Mouse (Mus musculus): ENCODE results near the gene Wnt10a. TPM values are rescaled to one million over a fixed set of nuclear protein-coding genes. Genes with fewer than 3 reads are reported as not detected.

Wnt10a gene
- polyA plus RNA-seq, 1 experiment from 2014 or later = 9.0 TPM

DNA sequence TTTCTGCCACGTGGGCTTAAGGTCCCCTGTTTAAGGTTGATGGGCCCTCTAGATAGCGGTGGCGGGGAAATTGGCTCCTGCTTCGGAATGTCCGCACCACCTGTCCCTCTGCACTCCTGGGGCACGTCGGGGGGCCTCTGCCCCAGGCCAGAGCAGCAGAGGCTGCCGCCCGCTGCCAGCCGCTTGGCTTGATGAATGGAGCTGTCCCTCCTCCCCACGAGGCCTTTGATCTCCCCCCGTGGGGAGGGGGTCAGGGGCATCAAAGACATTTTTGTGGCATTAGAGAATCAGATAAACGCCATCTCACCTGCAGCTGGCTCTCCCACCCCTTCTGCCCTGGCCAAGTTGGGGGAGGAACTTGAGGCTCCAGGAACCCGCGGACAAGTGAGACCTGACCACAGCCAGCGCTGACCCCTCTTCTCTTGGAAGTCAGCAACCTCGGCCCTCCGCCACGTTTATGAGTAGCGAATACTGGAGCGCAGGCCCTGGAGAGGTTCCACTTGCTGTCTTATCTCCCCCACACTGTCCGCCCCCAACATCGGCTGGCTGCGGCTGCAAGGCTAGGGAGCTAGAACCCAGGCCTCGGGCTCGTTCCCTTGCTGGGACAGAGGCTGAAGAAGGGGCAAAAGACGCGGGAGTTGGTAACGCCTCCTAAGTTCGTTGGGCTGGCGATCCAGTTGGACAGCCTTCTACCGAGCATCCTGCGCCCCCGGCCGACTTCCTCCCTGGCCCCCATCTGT lies 20.4 kb upstream of the Wnt10a start:
- ATAC-seq (ENCODE audit: insufficient number of reproducible peaks, low FRiP score, low TSS enrichment, low read depth) = no peak

DNA sequence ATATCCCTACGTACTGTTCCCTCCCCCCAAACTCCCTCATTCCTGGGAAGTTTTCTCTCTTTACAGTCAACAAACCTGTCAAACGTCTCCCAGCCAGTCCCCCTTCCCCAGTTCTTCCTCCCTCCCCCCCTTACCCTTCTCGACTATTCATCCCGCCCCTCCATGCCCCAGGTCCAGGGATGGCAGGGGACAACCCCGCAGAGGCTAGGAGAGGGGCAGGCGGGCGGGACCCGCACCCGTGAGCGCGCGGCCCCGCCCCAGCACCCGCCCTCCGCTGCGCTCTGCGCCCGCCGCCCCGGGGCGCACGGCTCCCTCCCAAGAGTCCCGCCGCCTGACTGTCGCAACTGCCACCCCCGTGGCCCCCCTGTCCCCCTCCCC lies 19.9 kb upstream of the Wnt10a start:
- H3K9ac ChIP-seq = peak overlapping the region; percentile 41; the same call in 1 of the 2 replicates
- H3K27ac ChIP-seq = no peak overlapping the region
- no peaks in the 10 kb centered on the region for H3K9me3 ChIP-seq
- 0 out of 2 replicates have a peak, but pooled peaks have one; percentile 9 for ATAC-seq (ENCODE audit: insufficient number of reproducible peaks, low FRiP score, low TSS enrichment, low read depth)
- H3K4me1 ChIP-seq = peaks cover 41% of the 10 kb centered on the region
- no peaks in the 10 kb centered on the region for H3K36me3 ChIP-seq
- H3K4me3 ChIP-seq = peak overlapping the region; percentile 50
- WGBS = 1% methylated on average over 12 of the region's 26 CpGs
- peaks cover 76% of the 10 kb centered on the region for H3K27me3 ChIP-seq
- peak overlapping the region; percentile 91 for H3K4me2 ChIP-seq

More for the DNA sequence above, 20.4 kb upstream of the Wnt10a start:
- Histone ChIP-seq H3K27me3 (peaks cover 70% of the 10 kb centered on the region), H3K4me1 (peaks cover 41% of the 10 kb centered on the region), H3K4me2 (peak overlapping the region; percentile 91), H3K27ac (peak overlapping the region; percentile 24; the same call in 1 of the 2 replicates), H3K9me3 (no peaks in the 10 kb centered on the region), H3K36me3 (no peaks in the 10 kb centered on the region), H3K4me3 (peak overlapping the region; percentile 50), H3K9ac (no peak overlapping the region)
- WGBS = 3% methylated on average over 35 of the region's 35 CpGs

DNA sequence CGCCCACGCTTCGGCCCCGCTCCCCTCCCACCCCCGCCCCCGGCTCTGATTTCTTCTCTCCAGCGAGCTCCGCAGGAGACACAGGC lies 19.6 kb upstream of the Wnt10a start, which contains the start of gene Wnt6:
Wnt6 (plus strand) TSS at position 48 of the 86 bp plus-strand sequence.
- no peaks in the 10 kb centered on the region for H3K36me3 ChIP-seq
- peak within 1 kb of the TSS; percentile 59; the same call in 1 of the 2 replicates for H3K27ac ChIP-seq
- peak within 1 kb of the TSS; percentile 50 for H3K4me3 ChIP-seq
- H3K9me3 ChIP-seq = no peaks in the 10 kb centered on the region
- H3K27me3 ChIP-seq = peaks cover 77% of the 10 kb centered on the region
- no peak for ATAC-seq (ENCODE audit: insufficient number of reproducible peaks, low FRiP score, low TSS enrichment, low read depth)
- H3K4me1 ChIP-seq = peaks cover 41% of the 10 kb centered on the region
- WGBS = 6% methylated on average over 3 of the region's 8 CpGs
- peak within 1 kb of the TSS; percentile 41 for H3K9ac ChIP-seq
- peak within 1 kb of the TSS; percentile 91 for H3K4me2 ChIP-seq

DNA sequence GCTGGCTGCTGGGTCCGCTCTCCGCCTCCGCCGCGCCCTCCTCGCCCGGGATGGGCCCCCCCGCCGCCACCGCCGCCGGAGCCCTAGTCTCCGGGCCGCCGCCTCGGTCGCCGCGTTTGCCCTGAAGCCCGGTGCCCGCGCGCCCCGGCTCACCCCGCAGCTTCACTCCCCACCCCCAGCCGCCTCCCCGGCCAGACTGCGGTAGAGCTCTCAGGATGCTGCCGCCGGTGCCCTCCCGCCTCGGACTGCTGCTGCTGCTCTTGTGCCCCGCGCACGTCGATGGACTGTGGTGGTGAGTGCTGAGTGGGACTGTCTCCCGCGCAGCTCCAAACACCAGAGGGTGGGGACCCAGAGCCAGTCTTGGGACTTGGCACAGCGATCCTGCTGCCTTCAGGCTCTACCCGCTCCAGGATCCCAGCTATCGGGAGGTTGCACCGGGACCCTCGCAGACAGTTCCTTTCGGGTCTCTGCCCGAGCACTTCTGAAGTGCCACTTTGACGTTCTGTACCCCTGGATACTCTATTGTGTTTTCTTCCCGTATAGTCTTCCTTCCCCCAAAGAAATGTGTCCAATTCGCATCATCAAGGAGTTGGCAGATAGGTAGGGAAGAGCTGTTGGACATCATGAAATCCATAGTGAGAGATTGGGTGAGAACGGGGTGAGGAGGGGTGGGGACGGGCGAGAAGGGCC lies 19.2 kb upstream of the Wnt10a start:
- no peak for ATAC-seq (ENCODE audit: insufficient number of reproducible peaks, low FRiP score, low TSS enrichment, low read depth)
- H3K27ac ChIP-seq = peak overlapping the region; percentile 59; the same call in 1 of the 2 replicates
- peak overlapping the region; percentile 50 for H3K4me3 ChIP-seq
- H3K36me3 ChIP-seq = no peaks in the 10 kb centered on the region
- H3K4me1 ChIP-seq = peaks cover 41% of the 10 kb centered on the region
- peak overlapping the region; percentile 91 for H3K4me2 ChIP-seq
- H3K9me3 ChIP-seq = no peaks in the 10 kb centered on the region
- peak overlapping the region; percentile 41 for H3K9ac ChIP-seq
- H3K27me3 ChIP-seq = peaks cover 78% of the 10 kb centered on the region
- under 1% methylated on average over 33 of the region's 51 CpGs for WGBS

DNA sequence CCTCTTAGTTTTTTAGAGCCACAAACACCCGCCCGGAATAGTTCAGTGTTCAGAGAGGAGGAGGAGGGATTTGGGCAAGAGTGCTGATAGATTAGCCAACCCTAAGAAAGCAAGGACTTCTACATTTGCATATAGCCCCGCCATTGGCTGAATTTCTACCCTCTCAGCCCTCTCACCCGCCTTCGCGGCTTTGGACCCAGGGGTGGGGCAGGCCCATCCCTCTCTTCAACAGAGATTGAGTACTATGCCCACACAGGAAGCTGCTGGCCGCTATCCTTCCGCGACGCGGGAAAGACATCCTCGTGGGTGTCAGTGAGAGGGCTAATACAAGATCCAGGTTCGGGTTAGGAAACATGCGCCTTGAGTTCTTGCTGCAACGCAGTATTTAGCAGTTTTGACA lies 18.2 kb upstream of the Wnt10a start:
- H3K4me2 ChIP-seq = peak overlapping the region; percentile 91
- no peaks in the 10 kb centered on the region for H3K9me3 ChIP-seq
- no peak overlapping the region for H3K27ac ChIP-seq
- no peak overlapping the region for H3K9ac ChIP-seq
- H3K4me3 ChIP-seq = peak overlapping the region; percentile 50
- peaks cover 41% of the 10 kb centered on the region for H3K4me1 ChIP-seq
- WGBS = under 1% methylated on average over 15 of the region's 15 CpGs
- no peaks in the 10 kb centered on the region for H3K36me3 ChIP-seq
- peak; percentile 87 for ATAC-seq (ENCODE audit: insufficient number of reproducible peaks, low FRiP score, low TSS enrichment, low read depth)
- peaks cover 87% of the 10 kb centered on the region for H3K27me3 ChIP-seq

DNA sequence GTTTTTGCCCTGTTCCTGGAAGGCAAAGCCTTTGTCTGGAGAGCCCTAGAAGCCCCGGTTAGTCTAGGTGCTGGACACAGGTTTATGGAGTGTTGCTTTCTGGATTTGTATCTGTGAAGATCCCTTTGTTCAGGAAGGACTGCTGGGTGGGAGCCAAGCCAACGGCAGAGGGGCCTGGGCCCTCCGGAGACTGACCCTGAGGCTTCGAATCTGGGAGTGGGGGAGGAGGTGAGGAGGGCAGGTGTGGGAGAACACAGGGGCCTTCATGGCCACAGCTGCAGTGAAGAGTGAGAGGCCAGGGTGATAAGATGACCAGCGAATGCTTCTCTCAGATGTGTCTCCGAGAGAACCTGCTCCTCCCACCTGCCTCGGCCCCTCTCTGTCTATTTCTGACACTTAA lies 17.3 kb upstream of the Wnt10a start:
- peak overlapping the region; percentile 50 for H3K4me3 ChIP-seq
- H3K9me3 ChIP-seq = no peaks in the 10 kb centered on the region
- H3K36me3 ChIP-seq = no peaks in the 10 kb centered on the region
- ATAC-seq (ENCODE audit: insufficient number of reproducible peaks, low FRiP score, low TSS enrichment, low read depth) = no peak
- peaks cover 92% of the 10 kb centered on the region for H3K27me3 ChIP-seq
- H3K4me2 ChIP-seq = 0 out of 2 replicates have a peak overlapping the region, but pooled peaks have one; percentile 91
- no peak overlapping the region for H3K9ac ChIP-seq
- H3K27ac ChIP-seq = no peak overlapping the region
- H3K4me1 ChIP-seq = peaks cover 41% of the 10 kb centered on the region
- WGBS = 18% methylated on average over 7 of the region's 7 CpGs

DNA sequence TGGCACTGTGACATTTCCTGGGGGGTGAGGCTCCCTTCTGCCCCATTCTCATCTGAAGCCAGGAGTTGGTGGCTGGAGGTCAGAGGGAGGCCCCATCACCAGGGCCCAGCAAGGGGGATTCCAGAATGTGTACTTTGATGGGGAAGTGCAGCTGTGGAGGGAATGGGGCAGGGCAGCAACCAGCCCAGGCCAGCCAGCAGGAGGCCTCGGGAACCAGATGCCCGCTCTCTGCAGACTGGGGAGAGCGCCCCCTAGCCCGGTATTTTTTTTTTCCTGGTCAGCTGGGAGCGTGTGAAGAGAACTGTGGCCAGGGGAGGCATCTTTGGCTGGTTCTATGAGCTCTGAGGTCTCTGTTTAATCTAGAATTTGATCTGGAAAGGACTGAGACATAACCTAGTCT lies 15.5 kb upstream of the Wnt10a start:
- ATAC-seq (ENCODE audit: insufficient number of reproducible peaks, low FRiP score, low TSS enrichment, low read depth) = no peak
- WGBS = 4% methylated on average over 5 of the region's 5 CpGs
- no peak overlapping the region for H3K9ac ChIP-seq
- H3K27me3 ChIP-seq = peaks cover 86% of the 10 kb centered on the region
- H3K4me3 ChIP-seq = no peak overlapping the region
- H3K36me3 ChIP-seq = no peaks in the 10 kb centered on the region
- no peak overlapping the region for H3K4me2 ChIP-seq
- H3K4me1 ChIP-seq = peaks cover 29% of the 10 kb centered on the region
- no peaks in the 10 kb centered on the region for H3K9me3 ChIP-seq
- no peak overlapping the region for H3K27ac ChIP-seq

DNA sequence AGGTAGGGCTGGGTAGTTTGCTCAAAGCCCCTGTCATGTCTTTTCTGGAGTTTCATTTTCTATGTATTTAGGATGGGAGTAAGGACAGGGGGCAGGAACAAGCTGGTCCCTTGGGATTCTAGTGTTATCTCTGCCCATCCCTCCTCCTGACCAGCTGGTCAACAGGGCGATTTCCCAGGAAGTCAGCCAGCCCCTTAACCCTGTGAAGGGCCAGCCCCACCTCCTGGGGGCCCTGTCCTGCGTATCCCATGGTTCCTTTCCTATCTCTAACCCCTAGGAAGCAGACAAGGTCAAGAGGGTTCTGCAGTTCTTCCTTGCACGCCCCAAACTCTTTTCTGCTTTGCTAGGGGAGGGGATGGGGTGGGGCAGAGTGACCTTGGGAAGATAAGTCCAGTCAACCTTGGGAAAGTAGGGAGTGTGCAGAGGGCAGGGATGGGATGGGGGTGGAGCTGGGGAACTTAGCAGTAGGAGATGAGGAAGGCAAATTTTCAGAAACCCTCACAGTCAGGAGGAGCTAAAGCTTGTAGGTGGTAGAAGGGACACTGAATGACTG lies 12.3 kb upstream of the Wnt10a start:
- no peak overlapping the region for H3K4me3 ChIP-seq
- ATAC-seq (ENCODE audit: insufficient number of reproducible peaks, low FRiP score, low TSS enrichment, low read depth) = no peak
- H3K9ac ChIP-seq = no peak overlapping the region
- no peaks in the 10 kb centered on the region for H3K9me3 ChIP-seq
- peaks cover 91% of the 10 kb centered on the region for H3K27me3 ChIP-seq
- no peaks in the 10 kb centered on the region for H3K36me3 ChIP-seq
- no peak overlapping the region for H3K27ac ChIP-seq
- 29% methylated on average over 3 of the region's 3 CpGs for WGBS
- peaks cover 24% of the 10 kb centered on the region for H3K4me1 ChIP-seq
- H3K4me2 ChIP-seq = no peak overlapping the region

DNA sequence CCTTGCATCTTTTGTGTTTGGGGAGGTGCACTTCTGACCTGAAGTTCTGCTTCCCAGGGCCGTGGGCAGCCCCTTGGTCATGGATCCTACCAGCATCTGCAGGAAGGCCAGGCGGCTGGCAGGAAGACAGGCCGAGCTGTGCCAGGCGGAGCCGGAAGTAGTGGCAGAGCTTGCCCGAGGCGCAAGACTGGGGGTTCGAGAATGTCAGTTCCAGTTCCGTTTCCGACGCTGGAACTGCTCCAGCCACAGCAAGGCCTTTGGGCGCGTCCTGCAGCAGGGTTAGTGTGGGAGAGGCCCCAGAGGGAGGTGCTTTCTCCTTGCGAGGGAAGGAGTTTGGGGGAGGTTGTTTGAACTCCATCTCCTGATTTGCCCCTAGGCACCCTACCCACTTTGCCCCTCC lies 9.3 kb upstream of the Wnt10a start:
- ATAC-seq (ENCODE audit: insufficient number of reproducible peaks, low FRiP score, low TSS enrichment, low read depth) = no peak
- Histone ChIP-seq H3K27ac (no peak overlapping the region), H3K9me3 (no peaks in the 10 kb centered on the region), H3K4me1 (peaks cover 24% of the 10 kb centered on the region), H3K36me3 (no peaks in the 10 kb centered on the region), H3K4me2 (no peak overlapping the region), H3K4me3 (no peak overlapping the region), H3K9ac (no peak overlapping the region), H3K27me3 (peaks cover 91% of the 10 kb centered on the region)
- WGBS = 27% methylated on average over 14 of the region's 14 CpGs

DNA sequence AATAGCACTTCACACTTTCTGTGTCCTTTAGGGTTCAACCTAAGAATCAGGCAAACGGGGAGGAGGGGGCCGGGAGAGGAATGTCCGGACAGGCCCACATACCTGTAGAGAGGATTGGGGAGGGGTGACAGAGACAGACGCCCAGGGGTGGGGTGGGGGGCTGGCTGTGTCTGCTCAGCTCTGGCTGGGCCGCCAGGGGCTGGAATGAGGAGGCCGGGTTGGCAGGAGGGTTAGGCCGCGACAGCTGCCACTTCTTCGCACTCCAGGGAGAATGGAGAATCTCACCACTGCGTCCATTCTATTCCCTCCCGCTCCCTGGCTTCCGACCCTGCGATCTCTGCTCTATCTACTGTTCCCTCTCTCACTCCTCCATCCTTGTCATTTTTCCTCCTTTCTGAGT lies 7.8 kb upstream of the Wnt10a start:
- Histone ChIP-seq H3K4me1 (peaks cover 29% of the 10 kb centered on the region), H3K9ac (no peak overlapping the region), H3K27me3 (peaks cover 91% of the 10 kb centered on the region), H3K36me3 (no peaks in the 10 kb centered on the region), H3K27ac (no peak overlapping the region), H3K9me3 (no peaks in the 10 kb centered on the region), H3K4me2 (peak overlapping the region; percentile 90), H3K4me3 (peak overlapping the region; percentile 43)
- ATAC-seq (ENCODE audit: insufficient number of reproducible peaks, low FRiP score, low TSS enrichment, low read depth) = no peak
- under 1% methylated on average over 13 of the region's 13 CpGs for WGBS

DNA sequence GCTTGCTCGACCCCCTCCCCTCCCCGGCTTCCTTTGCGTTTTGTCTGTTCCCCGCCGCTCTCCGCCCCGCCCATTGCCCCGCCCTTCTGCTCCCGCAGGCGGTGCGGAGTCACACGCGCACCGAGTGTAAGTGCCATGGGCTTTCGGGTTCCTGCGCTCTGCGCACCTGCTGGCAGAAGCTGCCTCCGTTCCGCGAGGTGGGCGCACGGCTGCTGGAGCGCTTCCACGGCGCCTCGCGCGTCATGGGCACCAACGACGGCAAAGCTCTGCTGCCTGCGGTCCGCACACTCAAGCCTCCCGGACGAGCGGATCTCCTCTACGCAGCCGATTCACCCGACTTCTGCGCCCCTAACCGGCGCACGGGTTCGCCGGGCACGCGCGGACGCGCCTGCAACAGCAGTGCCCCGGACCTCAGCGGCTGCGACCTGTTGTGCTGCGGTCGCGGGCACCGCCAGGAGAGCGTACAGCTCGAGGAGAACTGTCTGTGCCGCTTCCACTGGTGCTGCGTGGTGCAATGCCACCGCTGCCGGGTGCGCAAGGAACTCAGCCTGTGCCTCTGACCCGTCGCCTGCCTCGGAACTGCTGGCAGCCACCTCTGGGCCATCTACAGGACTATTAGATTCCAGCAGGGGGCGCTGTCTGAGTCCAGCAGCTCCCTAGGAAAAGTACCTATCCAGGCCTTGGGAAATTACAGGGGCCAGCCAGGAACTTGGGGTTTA lies 7.1 kb upstream of the Wnt10a start:
- H3K27ac ChIP-seq = no peak overlapping the region
- H3K36me3 ChIP-seq = no peaks in the 10 kb centered on the region
- H3K9ac ChIP-seq = no peak overlapping the region
- peaks cover 91% of the 10 kb centered on the region for H3K27me3 ChIP-seq
- peaks cover 35% of the 10 kb centered on the region for H3K4me1 ChIP-seq
- no peaks in the 10 kb centered on the region for H3K9me3 ChIP-seq
- ATAC-seq (ENCODE audit: insufficient number of reproducible peaks, low FRiP score, low TSS enrichment, low read depth) = no peak
- WGBS = 3% methylated on average over 67 of the region's 67 CpGs
- H3K4me3 ChIP-seq = peak overlapping the region; percentile 43
- H3K4me2 ChIP-seq = peak overlapping the region; percentile 90

DNA sequence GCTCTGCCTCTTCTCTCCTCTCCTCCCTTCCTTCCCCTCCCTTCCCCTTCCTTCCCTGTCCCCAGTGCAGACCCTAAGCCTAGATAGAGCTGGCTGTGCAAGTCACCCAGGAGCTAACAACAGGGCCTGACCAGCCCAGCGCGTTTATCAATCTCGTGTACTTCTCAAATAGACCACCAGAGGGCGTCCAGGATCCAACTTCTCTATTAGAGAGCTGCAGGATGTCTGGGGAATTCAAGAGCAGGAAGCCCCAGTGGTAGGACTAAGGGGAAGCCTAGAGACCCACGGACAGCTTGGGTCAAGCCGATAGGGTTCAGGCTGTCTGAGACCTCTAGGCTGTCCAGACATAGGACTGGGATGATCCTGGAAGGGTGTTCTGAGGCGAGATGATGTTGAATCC lies 3.5 kb upstream of the Wnt10a start:
- no peak for ATAC-seq (ENCODE audit: insufficient number of reproducible peaks, low FRiP score, low TSS enrichment, low read depth)
- 7% methylated on average over 7 of the region's 7 CpGs for WGBS

More for the DNA sequence above, 3.5 kb upstream of the Wnt10a start:
- no peak overlapping the region for H3K9ac ChIP-seq
- H3K4me1 ChIP-seq = peaks cover 53% of the 10 kb centered on the region
- H3K27ac ChIP-seq = no peak overlapping the region
- no peak overlapping the region for H3K4me2 ChIP-seq
- no peaks in the 10 kb centered on the region for H3K36me3 ChIP-seq
- H3K27me3 ChIP-seq = peaks cover 95% of the 10 kb centered on the region
- H3K9me3 ChIP-seq = no peaks in the 10 kb centered on the region
- no peak overlapping the region for H3K4me3 ChIP-seq
